Mouse (Mus musculus): ENCODE measurements around the gene Foxa2.

Foxa2 gene

DNA sequence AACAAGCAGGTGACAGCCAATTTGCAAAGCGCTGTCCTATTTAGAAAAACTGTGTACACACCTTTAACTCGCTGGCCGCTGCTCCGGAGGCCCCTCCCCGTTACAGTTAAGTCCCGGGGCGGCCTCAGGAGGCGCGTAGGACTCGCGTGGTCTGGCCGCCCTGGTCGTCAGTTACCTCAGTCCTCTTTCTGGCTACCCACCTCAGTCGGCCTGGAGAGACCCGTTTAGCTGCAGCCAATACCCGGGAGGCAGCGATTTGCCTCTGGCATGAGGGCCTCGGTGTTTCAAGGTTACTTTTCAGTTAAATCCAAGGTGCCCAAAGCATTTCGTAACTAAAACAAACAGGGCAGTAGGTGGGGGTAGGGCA lies at the start of gene Foxa2:
Foxa2 (minus strand) TSS at position 171 of the 367 bp plus-strand sequence.
- DNase-seq (ENCODE audit: extremely low spot score, low spot score) = peak; percentile 56

DNA sequence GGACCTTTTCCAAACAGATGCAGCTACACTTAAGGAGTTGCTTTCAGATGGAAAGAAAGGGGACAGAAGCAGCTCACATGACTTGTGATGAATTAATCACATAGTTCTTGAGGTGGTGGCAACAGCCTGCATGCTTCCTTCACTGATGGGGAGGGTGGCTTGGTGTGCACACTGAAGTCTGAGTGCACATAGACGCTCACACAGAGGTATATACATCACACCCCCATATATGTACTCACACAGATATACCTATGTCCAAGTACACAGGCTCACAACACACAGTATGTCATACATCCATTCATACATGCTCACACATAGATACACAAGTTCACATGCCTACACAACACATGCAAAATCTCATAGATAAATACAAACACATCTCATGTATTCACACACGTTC lies 45.3 kb upstream of the Foxa2 start:
- no peak for DNase-seq (ENCODE audit: extremely low spot score, low spot score)

DNA sequence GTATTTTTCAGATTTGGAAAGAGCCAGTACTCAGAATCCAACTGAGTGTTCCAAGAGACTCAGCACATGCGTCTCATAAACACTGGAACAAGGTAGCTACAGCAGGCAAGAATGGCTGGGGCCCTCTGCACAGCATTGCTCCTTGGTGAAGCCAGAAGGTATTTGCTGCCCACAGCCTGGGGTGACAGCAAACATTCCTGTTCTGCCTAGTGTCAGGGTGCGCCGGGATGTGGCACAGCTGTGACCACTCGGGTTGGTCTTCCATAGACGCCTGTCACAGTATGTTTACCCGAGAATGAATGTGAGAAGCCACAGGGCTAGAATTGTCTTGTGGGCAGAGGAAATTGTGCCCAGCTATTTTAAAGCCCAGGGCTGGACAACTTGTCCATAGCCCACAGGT lies 44.9 kb upstream of the Foxa2 start:
- DNase-seq (ENCODE audit: extremely low spot score, low spot score) = no peak

DNA sequence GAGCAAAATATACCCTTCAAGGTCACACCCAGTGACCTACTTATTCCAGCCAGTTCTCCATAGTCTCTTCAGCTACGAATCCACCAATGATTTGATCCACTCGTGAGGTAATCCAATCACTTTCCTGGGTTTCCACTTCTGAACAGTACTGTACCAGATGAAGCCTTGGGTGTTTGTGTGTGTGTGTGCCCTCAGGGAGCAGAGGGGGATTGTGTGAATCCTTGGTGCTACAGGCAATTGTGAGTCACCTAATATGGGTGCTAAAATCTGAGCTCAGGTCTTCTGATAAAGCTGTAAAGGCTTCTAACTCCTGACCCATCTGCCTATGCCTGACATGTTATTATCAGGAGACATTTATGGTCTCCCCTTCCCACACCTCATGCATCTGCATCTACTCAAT lies 43.3 kb upstream of the Foxa2 start:
- no peak for DNase-seq (ENCODE audit: extremely low spot score, low spot score)

DNA sequence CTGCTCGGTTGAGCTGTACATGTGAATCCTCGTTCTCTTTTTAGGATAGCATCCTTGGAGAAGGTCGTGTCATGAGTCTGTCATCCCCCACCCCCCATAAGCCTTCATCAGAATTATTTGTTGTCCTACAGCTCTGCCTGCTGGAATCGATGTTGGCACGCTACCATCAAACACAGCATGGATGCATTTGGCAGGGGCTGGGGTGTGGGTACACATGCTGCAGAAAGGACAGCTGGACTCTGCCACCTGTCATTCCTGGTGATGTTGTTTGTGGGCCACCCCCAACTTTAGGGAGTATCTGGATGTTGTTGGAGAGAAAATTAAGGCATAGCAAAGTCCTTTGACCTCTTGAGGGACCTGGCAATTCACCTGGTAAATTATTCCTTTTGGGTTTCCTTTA lies 38.8 kb upstream of the Foxa2 start:
- no peak for DNase-seq (ENCODE audit: extremely low spot score, low spot score)

DNA sequence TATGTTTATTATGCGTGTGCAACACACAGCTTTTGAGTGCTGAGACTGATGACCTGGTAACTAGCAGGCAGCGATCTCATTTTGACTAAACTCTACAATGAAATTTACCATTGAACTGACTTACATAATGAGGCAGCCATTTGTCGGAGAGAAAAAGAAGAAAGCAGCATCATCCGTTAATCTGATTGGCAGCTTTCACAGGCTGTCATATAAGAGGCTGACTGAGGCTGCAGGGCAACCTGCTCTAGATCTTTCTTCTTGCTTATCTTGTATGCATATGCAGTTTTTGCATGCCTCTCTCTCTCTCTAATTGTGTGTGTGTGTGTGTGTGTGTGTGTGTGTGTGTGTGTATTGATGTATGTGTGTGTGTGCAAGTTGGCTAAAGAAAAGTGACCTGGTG lies 38.4 kb upstream of the Foxa2 start:
- DNase-seq (ENCODE audit: extremely low spot score, low spot score) = no peak

DNA sequence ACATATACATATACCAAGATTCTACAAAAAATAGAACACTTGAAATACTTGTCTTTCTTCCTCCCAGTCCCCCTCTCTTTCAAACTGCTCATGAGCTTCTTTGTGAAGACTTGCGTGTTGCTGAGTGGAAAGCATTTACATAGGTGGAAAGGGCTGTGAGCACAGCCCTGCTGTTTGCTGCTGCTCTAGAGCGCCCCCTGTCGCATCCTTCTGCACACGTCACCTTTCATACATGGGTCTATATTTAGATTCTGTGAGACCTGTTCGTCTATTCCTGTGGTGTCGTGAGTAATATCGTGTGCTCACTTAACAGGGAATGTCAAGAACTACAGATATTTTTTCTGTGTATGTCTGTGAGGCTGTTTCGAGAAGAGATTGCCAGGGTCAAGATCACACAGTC lies 35.5 kb upstream of the Foxa2 start:
- peak; percentile 66 for DNase-seq (ENCODE audit: extremely low spot score, low spot score)

DNA sequence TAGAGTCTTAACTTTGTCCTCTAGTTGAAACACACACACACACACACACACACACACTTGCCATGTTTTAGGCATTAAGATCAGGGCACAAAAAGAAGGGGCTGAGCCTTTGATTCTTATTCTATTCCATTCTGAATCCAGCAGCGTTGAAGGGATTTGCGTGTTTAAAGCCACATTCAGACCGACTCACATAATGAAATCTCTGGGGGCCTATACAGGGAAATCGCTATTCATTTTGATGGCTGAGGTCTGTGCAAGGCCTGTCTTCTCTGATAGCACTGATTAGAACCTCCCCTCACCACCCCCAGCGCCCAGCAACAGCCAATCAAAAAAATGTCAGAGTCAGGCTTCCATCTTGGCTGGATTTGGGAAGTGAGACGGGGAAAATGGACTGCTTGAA lies 13.9 kb upstream of the Foxa2 start:
- DNase-seq (ENCODE audit: extremely low spot score, low spot score) = no peak

DNA sequence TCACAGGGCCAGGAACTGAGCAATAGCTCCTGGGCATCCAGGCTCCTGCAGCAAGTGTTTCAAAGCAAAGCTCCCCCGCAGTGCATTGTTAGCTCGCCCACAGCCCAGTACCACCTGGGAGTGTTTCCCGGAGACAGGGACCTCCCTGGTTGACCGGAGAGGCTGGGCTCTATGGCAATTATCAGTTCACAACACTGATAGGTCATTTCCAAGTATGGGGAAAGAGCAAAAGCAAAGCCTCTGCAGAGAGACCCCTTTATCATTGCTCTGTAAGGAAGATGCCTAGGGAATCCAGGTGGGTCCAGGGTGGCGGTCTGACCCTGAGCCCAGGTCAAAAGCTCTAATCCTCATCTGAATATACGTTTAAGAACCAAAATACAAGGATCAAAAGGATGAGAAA lies 6.6 kb upstream of the Foxa2 start:
- no peak for DNase-seq (ENCODE audit: extremely low spot score, low spot score)

DNA sequence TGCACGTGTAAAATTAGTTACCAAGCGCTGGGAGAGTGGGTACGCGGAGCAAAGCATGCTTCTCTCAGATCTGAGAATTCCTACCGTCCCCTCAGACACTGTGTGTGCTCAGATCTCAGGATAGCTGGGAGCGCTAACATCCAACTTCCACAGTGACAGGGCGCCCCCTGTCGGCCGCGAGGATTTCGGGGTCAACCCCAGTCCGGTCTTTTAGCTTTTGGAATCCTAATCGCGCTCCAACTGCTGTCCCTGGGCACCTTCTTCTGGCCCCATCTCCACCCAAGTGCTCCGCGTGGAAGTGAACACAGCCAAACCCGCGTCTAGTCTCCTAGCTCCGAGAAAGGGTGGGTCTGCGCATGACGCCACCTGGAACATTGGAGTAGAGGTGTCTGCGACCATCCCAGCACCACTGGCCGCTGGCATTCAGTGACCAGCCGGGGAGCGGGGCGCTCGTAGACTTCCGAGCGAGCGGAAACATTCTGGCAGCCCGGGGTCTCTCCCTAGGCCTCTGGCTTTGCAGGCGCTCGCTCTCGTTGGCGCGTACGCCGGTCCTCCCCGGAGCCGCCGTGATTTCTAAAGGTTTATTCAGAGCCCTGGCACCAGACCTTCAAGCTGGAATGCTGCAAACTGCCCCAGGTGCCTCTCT lies 1.8 kb upstream of the Foxa2 start:
- peak; percentile 91 for DNase-seq (ENCODE audit: extremely low spot score, low spot score)

DNA sequence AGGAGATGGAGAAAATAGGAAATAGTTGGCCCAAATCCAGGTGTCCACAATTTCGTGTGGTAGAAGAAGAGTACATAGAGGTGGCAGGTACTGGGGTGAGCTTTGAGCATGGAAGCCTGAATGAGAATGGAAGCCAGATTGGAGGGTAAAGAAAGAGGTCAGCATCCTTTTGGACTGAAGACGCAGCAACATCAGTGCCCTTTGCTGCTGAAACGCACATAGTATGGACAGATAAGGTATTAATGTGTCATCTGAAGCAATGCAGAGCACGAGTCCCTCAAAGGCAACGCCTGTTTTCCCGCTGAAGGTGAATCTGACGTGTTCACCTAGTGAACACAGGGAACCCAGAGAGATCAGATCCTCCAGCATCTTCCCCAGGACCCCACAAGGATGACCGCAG lies 842 bp upstream of the Foxa2 start:
- DNase-seq (ENCODE audit: extremely low spot score, low spot score) = peak; percentile 26

DNA sequence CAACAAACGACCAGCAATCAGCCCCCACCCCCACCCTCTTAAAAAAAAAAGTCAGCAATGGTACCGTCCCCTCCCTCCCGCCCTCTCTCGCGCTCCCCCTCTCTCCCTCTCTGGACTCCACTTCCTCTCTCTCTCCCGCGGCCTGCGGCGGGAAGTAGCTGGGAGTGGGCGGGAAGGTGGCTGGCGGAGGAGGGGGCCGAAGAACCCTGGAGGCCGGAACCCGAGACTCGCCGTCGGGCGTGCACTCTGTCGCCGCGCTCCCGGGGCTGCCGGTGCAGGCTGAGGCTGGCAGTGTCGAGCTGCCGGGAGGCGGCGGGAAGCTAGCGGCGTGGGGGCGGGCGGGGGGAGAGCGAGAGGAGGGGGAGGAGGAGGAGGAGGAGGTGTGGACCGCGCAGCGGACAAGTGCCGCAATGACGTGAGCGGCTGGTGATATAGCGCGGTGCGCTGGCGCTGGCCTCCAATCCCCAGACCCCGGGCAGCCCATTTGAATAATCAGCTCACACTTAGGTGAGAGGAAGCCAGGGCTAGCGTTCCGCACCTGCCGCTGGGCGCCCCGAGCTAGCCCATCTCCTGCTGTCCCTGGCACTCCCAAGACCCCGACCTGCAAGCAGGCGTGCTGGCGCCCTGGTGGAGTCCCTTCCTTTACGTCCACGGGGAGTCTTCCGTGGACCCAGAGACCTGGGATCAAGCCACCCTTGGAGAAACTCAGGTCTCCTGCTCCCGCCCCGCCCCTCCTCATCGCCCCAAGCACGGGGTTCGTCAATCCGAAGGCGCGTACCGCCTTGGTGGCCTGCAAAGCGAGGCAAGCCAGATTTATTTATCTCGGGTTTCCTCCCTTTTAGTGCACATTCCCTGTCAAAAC lies 601 bp downstream of the Foxa2 start:
- peak; percentile 65 for DNase-seq (ENCODE audit: extremely low spot score, low spot score)

DNA sequence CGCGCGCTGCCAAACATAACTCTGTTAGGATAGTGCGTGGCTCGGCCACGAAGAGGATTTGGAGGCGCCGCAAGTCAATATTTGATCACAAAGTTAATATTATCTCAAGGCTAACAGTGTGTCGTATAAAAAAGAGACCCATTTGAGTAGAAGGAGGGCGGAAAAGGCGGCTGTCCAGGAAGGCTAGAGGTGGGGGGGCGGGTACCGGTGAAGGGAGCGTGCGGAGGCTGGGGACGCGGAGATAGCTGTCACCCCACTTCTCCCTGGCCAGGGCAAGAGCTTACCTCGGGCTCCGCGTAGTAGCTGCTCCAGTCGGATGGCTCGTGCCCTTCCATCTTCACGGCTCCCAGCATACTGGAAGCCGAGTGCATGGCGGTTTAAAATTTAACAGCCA lies 1.2 kb downstream of the Foxa2 start:
- peak; percentile 49 for DNase-seq (ENCODE audit: extremely low spot score, low spot score)

DNA sequence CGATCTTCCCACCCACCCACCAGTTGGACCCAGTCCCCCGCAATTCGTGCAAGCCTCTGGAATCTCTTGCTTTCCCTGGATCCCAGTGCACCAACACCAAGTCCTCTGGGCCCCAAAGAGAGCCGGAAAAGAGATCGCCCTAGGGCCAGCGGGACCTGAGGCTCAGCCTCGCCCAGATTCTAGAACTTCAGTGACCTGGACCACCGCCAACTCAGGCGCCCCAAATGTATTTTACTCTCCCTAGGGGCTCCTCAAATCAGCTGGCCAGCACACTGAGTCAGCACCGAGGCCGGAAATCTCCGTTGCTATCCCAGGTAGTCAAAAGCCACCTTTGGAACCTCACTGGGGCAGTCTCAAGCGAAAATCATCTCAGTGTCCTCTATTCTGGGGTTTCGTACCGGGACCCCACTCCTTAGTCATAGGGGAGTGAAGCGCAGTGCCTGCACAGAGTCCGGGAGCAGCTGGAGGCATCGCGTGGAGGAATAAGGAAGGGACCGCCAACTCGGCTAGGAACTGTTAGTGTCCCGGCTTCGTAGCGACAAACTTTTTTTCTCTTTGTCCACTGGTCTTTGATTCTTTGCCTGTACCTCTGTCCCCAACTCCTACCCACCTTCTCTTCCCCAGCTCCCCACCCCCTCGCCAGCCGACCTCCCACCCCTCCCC lies 1.8 kb downstream of the Foxa2 start:
- DNase-seq (ENCODE audit: extremely low spot score, low spot score) = peak; percentile 67

DNA sequence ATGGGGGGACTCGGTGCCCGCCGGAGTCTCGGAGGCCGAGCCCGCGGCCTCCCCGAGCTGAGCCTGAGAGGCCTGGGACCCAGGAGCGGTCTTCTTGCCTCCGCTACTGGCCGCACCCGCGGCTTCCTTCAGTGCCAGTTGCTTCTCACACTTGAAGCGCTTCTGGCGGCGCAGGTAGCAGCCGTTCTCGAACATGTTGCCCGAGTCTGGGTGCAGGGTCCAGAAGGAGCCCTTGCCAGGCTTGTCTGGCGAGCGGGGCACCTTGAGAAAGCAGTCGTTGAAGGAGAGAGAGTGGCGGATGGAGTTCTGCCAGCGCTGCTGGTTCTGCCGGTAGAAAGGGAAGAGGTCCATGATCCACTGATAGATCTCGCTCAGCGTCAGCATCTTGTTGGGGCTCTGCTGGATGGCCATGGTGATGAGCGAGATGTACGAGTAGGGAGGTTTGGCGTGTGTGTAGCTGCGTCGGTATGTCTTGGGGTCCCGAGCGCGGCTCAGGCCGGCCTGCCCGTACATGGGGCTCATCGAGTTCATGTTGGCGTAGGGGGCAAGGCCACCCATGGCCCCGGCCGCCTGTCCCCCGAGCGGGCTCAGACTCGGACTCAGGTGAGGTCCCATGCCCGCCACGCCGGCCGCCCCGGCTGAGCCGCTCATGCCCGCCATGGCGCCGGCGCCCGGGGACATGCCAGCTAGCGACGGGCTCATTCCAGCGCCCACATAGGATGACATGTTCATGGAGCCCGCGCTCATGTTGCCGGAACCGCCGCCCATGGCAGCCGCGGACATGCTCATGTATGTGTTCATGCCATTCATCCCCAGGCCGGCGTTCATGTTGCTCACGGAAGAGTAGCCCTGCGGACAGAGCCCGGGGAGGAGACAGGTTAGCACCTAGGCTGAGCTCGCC lies 2.5 kb downstream of the Foxa2 start:
- peak; percentile 74 for DNase-seq (ENCODE audit: extremely low spot score, low spot score)

DNA sequence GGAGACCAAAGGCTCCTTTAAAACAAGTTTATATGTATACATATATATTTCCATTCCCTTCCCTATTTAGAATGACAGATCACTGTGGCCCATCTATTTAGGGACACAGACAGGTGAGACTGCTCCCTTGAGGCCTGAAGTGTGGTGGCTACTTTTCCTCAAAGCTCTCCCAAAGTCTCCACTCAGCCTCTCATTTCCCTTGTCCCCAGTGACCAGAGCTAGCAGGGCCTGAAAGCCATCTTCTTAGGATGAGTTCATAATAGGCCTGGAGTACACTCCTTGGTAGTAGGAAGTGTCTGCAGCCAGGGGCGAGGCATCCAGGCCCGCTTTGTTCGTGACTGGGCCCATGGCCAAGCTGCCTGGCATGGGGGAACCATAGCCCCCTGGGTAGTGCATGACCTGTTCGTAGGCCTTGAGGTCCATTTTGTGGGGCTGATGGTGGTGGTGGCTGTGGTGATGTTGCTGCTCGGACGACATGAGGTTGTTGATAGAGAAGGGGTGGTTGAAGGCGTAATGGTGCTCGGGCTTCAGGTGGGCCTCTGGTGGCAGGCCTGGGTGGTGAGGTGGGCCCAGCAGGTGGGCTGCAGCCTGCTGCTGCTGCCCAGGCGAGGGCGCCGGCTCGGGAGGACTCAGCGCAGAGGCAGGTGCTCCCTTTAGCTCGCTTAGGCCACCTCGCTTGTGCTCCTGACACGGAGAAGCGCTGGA lies 3.3 kb downstream of the Foxa2 start:
- DNase-seq (ENCODE audit: extremely low spot score, low spot score) = peak; percentile 58

DNA sequence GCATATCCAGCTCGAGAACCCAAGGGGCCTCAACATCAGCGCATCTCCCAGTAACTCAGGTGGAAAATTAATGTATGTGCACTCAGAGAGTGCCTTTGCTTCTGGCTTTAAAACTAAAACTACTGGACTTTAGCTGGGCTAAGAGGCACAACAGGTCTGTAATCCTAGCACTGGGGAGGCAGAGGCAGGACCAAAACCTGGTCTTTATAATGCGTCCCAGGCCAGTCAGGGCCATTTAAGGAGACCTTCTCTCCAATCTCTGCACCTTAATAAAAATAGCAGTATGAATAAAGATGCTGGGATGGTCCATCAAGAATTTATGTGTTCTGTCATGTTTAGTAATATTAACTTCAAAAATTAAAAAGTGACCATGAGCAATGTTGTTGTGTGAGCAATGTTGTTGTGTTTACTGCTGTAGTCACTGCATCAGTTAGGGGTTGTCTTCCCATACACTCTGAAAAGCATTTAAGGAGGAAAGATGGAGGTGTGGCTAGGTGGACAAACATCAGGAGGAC lies 4.6 kb downstream of the Foxa2 start:
- no peak for DNase-seq (ENCODE audit: extremely low spot score, low spot score)

DNA sequence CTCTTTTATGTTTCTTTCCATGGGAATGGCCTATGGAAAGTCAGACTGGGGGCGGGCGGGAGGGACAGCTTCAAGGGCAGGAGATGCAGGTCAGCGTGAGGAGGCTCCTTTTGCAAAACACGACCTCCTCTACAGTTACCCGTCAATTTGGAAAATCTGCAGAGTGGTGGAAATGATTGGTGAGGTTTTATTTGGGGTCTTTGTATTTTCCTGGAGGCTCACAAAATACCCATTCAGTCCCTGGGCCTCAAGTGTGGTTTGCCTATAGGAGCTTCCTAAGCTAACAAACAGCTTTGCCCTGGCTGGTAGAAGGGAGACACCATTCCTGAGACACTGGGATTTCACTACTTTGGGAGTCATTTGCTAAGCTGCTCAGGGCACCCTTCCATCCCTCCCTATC lies 5.4 kb downstream of the Foxa2 start:
- peak; percentile 29 for DNase-seq (ENCODE audit: extremely low spot score, low spot score)

DNA sequence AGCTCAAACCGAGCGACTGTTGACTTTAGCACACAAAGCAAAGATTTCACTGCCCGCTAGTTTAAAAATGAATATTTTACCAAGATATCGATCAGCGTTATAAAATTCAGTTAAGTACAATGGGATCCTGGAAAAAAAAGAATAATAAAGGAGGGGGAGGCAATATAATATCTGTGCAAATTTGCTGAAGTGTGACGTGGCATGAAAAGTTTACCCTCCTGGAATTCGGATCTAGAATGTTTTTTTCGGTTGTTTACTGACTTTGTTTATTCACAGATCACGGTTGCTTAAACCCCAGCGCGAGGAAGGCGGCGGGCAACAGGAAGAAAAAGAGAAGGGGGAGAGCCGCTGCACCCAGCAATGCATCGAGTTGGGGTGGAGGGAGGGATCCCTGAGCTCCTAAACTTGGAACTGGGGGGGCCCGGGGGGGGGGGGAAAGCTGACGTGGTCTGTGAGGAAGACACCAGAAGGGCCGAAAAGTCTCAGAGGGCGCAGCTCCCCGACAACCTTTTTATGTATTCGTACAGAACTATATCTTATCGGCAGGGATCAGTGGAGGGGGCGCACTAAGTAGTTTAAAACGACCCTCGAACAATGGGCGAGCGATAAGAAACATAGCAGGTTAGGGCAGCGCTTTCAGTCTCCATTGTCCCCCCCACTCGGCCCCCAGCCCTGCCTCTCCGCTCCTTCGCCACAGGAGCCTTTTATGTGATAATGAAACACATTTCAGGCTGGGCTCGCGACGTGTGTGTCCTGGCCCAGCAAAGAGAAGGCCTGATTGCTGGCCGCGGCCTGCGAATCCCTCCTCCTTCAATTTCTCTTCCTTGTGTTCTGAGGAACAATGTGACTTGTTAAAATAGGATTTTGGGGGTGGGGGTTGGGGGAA lies 6.3 kb downstream of the Foxa2 start:
- DNase-seq (ENCODE audit: extremely low spot score, low spot score) = peak; percentile 65
